Mouse (Mus musculus) thymus, adult 2 months (tissue): Measurements from ENCODE around the gene Lrig3. TPM values are rescaled to one million over a fixed set of nuclear protein-coding genes. Genes with fewer than 3 reads are reported as not detected.

ENCODE experiments used
- DNase-seq: peaks from one replicate; pipeline ENCODE4 v3.0.0; 2021
- H3K27ac ChIP-seq: fragments of 200-500 bp; 2 replicates; pipeline ENCODE4 v1.5.1; 2012; ENCODE audit warnings: low read length, control low read depth; ENCODE audit not compliant: control insufficient read depth, insufficient read depth
- H3K27me3 ChIP-seq: fragments of 200-500 bp; 2 replicates; pipeline ENCODE4 v1.6.1; 2012; ENCODE audit warnings: mild to moderate bottlenecking, low read length, moderate library complexity, mixed read lengths; ENCODE audit not compliant: control insufficient read depth, insufficient read depth
- H3K36me3 ChIP-seq: fragments of 200-500 bp; 2 replicates; pipeline ENCODE4 v1.6.1; 2012; ENCODE audit warnings: mild to moderate bottlenecking, low read length, moderate library complexity; ENCODE audit not compliant: control insufficient read depth, insufficient read depth
- H3K4me1 ChIP-seq: fragments of 200-500 bp; replicated peaks from 2 replicates; pipeline ENCODE4 v1.6.1; 2012; ENCODE audit warnings: low read length; ENCODE audit not compliant: control insufficient read depth, insufficient read depth
- H3K4me3 ChIP-seq: fragments of 200-500 bp; 2 replicates; pipeline ENCODE4 v1.5.1; 2012; ENCODE audit warnings: mild to moderate bottlenecking, low read length, control low read depth, moderate library complexity; ENCODE audit not compliant: control insufficient read depth, insufficient read depth
- CTCF ChIP-seq: fragments of 200-500 bp; IDR thresholded peaks from 2 replicates; pipeline ENCODE4 v1.5.1; 2012; ENCODE audit warnings: mild to moderate bottlenecking, control low read depth, low read length, moderate library complexity, borderline replicate concordance; ENCODE audit not compliant: control insufficient read depth, poor library complexity, insufficient read depth; ENCODE audit errors: extremely low read depth
- POLR2A ChIP-seq: fragments of 200-500 bp; IDR thresholded peaks from 2 replicates; pipeline ENCODE4 v1.6.1; 2012; ENCODE audit warnings: mild to moderate bottlenecking, low read length, control low read depth, moderate library complexity; ENCODE audit not compliant: control insufficient read depth, poor library complexity, insufficient read depth; ENCODE audit errors: extremely low read depth
- WGBS: fragments of 180-500 bp; shearing (Covaris S2); methylation state at CpG from one replicate; pipeline ENCODE4 v1.1.7; 2018; 5-methylcytosine and 5-hydroxymethylcytosine counted together
- polyA plus RNA-seq: library from polyadenylated mRNA; depleted of rRNA; stranded (reverse); fragments of >200 nt; gene quantifications from 2 replicates; pipeline ENCODE4 v1.2.3, GENCODE M21; 2012

Lrig3 gene
- polyA plus RNA-seq, 1 experiment, result 2.2 TPM

GRCm38 (mm10) chr10:125944762-125945504 is 21.0 kb upstream of the Lrig3 start:
- Histone ChIP-seq H3K36me3 (no peaks in the 10 kb centered on the region), H3K4me1 (no peaks in the 10 kb centered on the region), H3K27ac (no peak overlapping the region), H3K4me3 (no peak overlapping the region), H3K27me3 (no peaks in the 10 kb centered on the region)
- DNase-seq, result no peak
- no peak for TF ChIP-seq POLR2A
- TF ChIP-seq CTCF, result no peak
- 92% methylated on average over 11 of the region's 11 CpGs for WGBS

- Histone ChIP-seq H3K36me3 (no peaks in the 10 kb centered on the region), H3K27ac (no peak overlapping the region), H3K4me1 (no peaks in the 10 kb centered on the region), H3K27me3 (no peaks in the 10 kb centered on the region), H3K4me3 (no peak overlapping the region)
- 76% methylated on average over 15 of the region's 15 CpGs for WGBS
- DNase-seq, result no peak
- no peak for TF ChIP-seq POLR2A
- TF ChIP-seq CTCF, result no peak
Measured at GRCm38 (mm10) chr10:125948842-125949474, 17.0 kb upstream of the Lrig3 start.

- H3K36me3 ChIP-seq, result no peaks in the 10 kb centered on the region
- DNase-seq, result no peak
- TF ChIP-seq CTCF (no peak), POLR2A (no peak)
- H3K4me1 ChIP-seq, result no peaks in the 10 kb centered on the region
- H3K27ac ChIP-seq, result no peak overlapping the region
- WGBS, result 73% methylated on average over 5 of the region's 5 CpGs
- H3K27me3 ChIP-seq, result no peaks in the 10 kb centered on the region
- no peak overlapping the region for H3K4me3 ChIP-seq
Measured at GRCm38 (mm10) chr10:125951633-125952032, 14.3 kb upstream of the Lrig3 start.

- Histone ChIP-seq H3K27me3 (no peaks in the 10 kb centered on the region), H3K27ac (no peak overlapping the region), H3K36me3 (no peaks in the 10 kb centered on the region), H3K4me3 (no peak overlapping the region), H3K4me1 (no peaks in the 10 kb centered on the region)
- TF ChIP-seq POLR2A (no peak), CTCF (no peak)
- DNase-seq, result no peak
- 90% methylated on average over 7 of the region's 7 CpGs for WGBS
Measured at GRCm38 (mm10) chr10:125954343-125954742, 11.6 kb upstream of the Lrig3 start.

- 92% methylated on average over 12 of the region's 12 CpGs for WGBS
- no peak overlapping the region for H3K27ac ChIP-seq
- H3K4me1 ChIP-seq, result no peaks in the 10 kb centered on the region
- no peak for DNase-seq
- TF ChIP-seq POLR2A (no peak), CTCF (no peak)
- H3K4me3 ChIP-seq, result no peak overlapping the region
- H3K27me3 ChIP-seq, result no peaks in the 10 kb centered on the region
- no peaks in the 10 kb centered on the region for H3K36me3 ChIP-seq
Measured at GRCm38 (mm10) chr10:125954747-125955530, 11.0 kb upstream of the Lrig3 start.

- Histone ChIP-seq H3K4me3 (no peak overlapping the region), H3K27ac (no peak overlapping the region), H3K36me3 (no peaks in the 10 kb centered on the region), H3K27me3 (peaks cover 2% of the 10 kb centered on the region; the same call in 1 of the 2 replicates), H3K4me1 (peaks cover 2% of the 10 kb centered on the region; the same call in 1 of the 2 replicates)
- no peak for DNase-seq
- WGBS, result 71% methylated on average over 9 of the region's 9 CpGs
- no peak for TF ChIP-seq CTCF
- no peak for TF ChIP-seq POLR2A
Measured at GRCm38 (mm10) chr10:125961411-125962107, 4.4 kb upstream of the Lrig3 start.
